Mouse (Mus musculus) neural tube, embryonic 14.5 days (tissue): ENCODE data around the gene Bik. TPM values are rescaled to one million over a fixed set of nuclear protein-coding genes. Genes with fewer than 3 reads are reported as not detected.
A peak's percentile ranks its signal among the peaks of the same experiment; 100 is the strongest.

Experiments
- ATAC-seq: fragments of 200-750 bp; cut with Nextera tagmentation; 2 replicates; pipeline ENCODE4 v1.8.0; 2017; ENCODE audit warnings: low read depth, mild to moderate bottlenecking, moderate TSS enrichment, moderate library complexity
- H3K27ac ChIP-seq: fragments of 300-500 bp; sonication (generic); 2 replicates; pipeline ENCODE4 v1.5.1; 2014; ENCODE audit warnings: low read depth, mild to moderate bottlenecking, control low read depth, low read length, moderate library complexity, mixed read lengths
- H3K27me3 ChIP-seq: fragments of 300-500 bp; sonication (generic); 2 replicates; pipeline ENCODE4 v1.6.1; 2014; ENCODE audit warnings: low read length; ENCODE audit not compliant: control insufficient read depth, insufficient read depth
- H3K36me3 ChIP-seq: fragments of 300-500 bp; sonication (generic); 2 replicates; pipeline ENCODE4 v1.6.1; 2014; ENCODE audit warnings: low read length, mixed read lengths; ENCODE audit not compliant: control insufficient read depth, insufficient read depth
- H3K4me1 ChIP-seq: fragments of 300-500 bp; sonication (generic); 2 replicates; pipeline ENCODE4 v1.6.1; 2014; ENCODE audit warnings: low read length; ENCODE audit not compliant: control insufficient read depth, insufficient read depth
- H3K4me2 ChIP-seq: fragments of 300-500 bp; sonication (generic); 2 replicates; pipeline ENCODE4 v1.6.1; 2014; ENCODE audit warnings: mild to moderate bottlenecking, low read depth, low read length, control low read depth
- H3K4me3 ChIP-seq: fragments of 300-500 bp; sonication (generic); 2 replicates; pipeline ENCODE4 v1.5.1; 2014; ENCODE audit warnings: low read depth, low read length, control low read depth, mixed read lengths
- H3K9ac ChIP-seq: fragments of 300-500 bp; sonication (generic); replicated peaks from 2 replicates; pipeline ENCODE4 v1.6.1; 2014; ENCODE audit warnings: low read depth, mild to moderate bottlenecking, control low read depth, low read length, mixed read lengths
- H3K9me3 ChIP-seq: fragments of 300-500 bp; sonication (generic); 2 replicates; pipeline ENCODE4 v1.6.1; 2016; ENCODE audit warnings: low read length; ENCODE audit not compliant: control insufficient read depth
- WGBS: fragments of 180-500 bp; shearing (Covaris S2); extraction: QIAGEN DNeasy Blood & Tissue Kit; methylation state at CpG from one replicate; pipeline ENCODE4 v1.1.7; 2014; 5-methylcytosine and 5-hydroxymethylcytosine counted together
- polyA plus RNA-seq: library from polyadenylated mRNA; unstranded; fragments of >200 nt; fragmentation: Nextera tagmentation; extraction: Ambion mirVana; gene quantifications from 2 replicates; pipeline ENCODE4 v1.2.1, GENCODE M21; 2014

Gene Bik
- polyA plus RNA-seq, 1 experiment from 2014 or later: 0.52 TPM

DNA sequence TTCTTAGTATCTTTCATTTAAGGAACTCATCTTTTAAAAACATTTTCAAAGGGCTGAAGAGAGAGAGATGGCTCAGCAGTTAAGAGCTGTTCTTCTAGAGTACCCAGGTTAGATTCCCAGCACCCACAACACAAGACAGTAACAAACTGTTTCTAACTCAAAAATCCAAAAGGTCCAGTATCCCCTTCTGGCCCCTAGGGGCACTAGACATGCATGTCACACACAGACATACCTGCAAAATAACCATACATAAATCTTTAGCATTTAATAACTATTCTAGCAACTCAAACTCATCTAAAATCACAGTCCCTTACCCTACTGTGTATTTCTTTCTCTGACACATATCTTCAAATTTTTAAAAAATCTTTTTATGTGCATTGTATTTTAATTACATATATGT, 27.2 kb downstream of the Bik start:
- no peak overlapping the region for H3K9ac ChIP-seq
- H3K36me3 ChIP-seq: peaks cover 14% of the 10 kb centered on the region
- H3K4me1 ChIP-seq: 0 out of 2 replicates have a peak, but pooled peaks cover 5% of the 10 kb centered on the region
- no peak for ATAC-seq
- H3K4me3 ChIP-seq: no peak overlapping the region
- H3K27me3 ChIP-seq: no peaks in the 10 kb centered on the region
- H3K27ac ChIP-seq: no peak overlapping the region
- H3K9me3 ChIP-seq: no peaks in the 10 kb centered on the region
- H3K4me2 ChIP-seq: no peak overlapping the region

DNA sequence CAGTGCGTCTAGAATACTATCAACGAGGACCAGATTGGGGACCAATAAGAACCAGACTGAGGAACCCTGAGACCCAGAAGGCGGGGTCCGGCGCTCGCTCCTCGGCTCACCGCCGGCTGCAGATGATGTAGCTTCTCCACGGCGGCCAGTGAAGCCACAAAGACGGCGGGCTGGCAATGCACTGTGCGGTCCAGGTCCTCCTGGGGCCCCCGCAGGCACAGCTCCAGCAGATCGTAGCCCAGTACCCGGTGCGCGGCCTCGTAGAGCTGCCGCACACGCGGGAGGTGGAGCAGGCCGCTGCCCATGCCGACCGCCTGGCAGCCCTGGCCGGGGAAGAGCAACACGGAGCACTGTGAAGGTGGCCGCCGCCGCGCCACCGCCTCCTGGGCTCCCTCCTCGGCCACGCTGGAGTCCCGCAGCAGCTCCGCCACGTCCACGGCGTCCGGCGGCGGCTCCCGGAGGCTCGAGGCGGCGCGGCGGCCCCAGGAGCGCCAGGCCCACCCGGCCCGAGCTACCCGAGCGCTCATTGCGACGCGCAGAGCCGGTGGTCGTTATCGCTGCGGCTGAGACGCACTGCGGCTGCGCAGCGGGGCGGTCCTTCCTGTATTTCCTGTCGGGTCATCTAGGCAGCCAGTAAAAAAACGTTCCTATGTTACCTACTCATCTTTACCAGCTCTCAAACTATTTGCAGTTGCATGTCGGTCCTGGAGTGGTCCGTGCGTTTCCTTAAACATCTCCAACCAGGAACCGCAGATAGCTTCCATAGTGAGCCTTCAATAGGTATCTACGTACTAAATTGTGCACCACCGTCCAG, 28.7 kb downstream of the Bik start:
- no peaks in the 10 kb centered on the region for H3K9me3 ChIP-seq
- peak overlapping the region; percentile 87 for H3K4me3 ChIP-seq
- peak; percentile 93 for ATAC-seq
- peaks cover 4% of the 10 kb centered on the region; the same call in 1 of the 2 replicates for H3K36me3 ChIP-seq
- peak overlapping the region; percentile 70 for H3K4me2 ChIP-seq
- peak overlapping the region; percentile 97 for H3K9ac ChIP-seq
- no peaks in the 10 kb centered on the region for H3K27me3 ChIP-seq
- H3K27ac ChIP-seq: peak overlapping the region; percentile 93
- 0 out of 2 replicates have a peak, but pooled peaks cover 5% of the 10 kb centered on the region for H3K4me1 ChIP-seq
- under 1% methylated on average over 71 of the region's 74 CpGs for WGBS

DNA sequence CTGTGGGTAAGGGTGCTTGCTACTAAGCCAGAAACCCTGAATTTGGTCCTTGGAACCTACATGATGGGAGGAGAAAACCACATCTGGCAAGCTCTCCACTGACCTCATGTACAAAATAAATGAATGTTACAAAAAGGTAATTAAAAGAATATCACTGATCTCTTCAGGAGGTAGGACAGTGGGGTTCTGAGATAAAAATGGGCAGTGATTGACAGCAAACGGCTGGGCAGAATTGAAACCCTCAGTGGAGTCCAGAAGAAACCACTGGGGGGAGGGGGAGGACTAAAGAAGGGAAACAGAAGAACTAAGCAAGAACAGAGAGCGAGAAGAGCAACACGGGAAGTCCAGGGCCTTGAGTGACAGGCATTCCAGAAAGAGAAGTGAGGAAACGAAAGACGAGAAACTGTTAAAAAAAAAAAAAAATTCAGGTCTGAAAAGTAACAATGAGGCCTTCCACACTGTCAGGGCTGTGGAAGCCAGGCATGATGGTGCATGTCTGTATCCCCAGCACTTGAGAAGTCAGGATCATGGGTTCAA, 34.3 kb downstream of the Bik start:
- no peaks in the 10 kb centered on the region for H3K36me3 ChIP-seq
- H3K27me3 ChIP-seq: peaks cover 4% of the 10 kb centered on the region
- H3K9me3 ChIP-seq: no peaks in the 10 kb centered on the region
- no peak overlapping the region for H3K4me3 ChIP-seq
- 70% methylated on average over 5 of the region's 5 CpGs for WGBS
- no peak for ATAC-seq
- no peak overlapping the region for H3K27ac ChIP-seq
- H3K9ac ChIP-seq: no peak overlapping the region
- no peak overlapping the region for H3K4me2 ChIP-seq
- peaks cover 16% of the 10 kb centered on the region; the same call in 1 of the 2 replicates for H3K4me1 ChIP-seq

DNA sequence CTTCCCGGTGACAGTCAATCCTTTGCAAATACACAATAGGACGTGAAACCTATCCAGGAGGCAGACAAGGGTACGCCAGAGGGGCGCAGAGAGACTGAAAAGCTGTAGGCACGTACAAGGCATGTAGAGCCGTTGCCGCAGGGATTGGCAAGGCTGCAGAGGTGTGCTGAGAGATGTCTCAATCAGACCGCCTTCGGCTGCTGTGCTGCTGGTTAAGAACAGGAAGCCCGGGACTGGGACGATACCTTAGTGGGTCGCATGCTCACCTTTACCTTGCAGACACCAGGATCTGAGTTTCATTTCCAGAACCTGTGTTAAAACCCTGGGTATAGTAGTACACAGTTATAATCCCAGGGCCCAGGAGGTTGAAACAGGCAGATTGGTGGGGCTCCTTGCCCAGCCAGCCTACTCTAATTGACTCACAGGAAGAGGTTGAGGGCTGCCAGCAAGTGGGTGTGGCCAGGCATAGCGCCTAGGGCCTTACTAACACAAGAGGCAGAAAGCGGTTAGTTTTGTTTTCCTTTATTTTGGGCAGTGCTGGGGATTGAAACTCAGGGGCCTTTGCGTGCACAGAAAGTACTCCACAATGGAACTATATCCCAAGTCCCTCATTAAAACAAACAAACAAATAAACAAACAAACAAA, 36.1 kb downstream of the Bik start:
- H3K4me2 ChIP-seq: peak overlapping the region; percentile 64
- WGBS: 38% methylated on average over 15 of the region's 15 CpGs
- peak; percentile 21; the same call in 1 of the 2 replicates for ATAC-seq
- H3K9ac ChIP-seq: no peak overlapping the region
- peaks cover 4% of the 10 kb centered on the region for H3K27me3 ChIP-seq
- no peaks in the 10 kb centered on the region for H3K36me3 ChIP-seq
- H3K4me3 ChIP-seq: no peak overlapping the region
- peaks cover 14% of the 10 kb centered on the region; the same call in 1 of the 2 replicates for H3K4me1 ChIP-seq
- no peak overlapping the region for H3K27ac ChIP-seq
- H3K9me3 ChIP-seq: no peaks in the 10 kb centered on the region

DNA sequence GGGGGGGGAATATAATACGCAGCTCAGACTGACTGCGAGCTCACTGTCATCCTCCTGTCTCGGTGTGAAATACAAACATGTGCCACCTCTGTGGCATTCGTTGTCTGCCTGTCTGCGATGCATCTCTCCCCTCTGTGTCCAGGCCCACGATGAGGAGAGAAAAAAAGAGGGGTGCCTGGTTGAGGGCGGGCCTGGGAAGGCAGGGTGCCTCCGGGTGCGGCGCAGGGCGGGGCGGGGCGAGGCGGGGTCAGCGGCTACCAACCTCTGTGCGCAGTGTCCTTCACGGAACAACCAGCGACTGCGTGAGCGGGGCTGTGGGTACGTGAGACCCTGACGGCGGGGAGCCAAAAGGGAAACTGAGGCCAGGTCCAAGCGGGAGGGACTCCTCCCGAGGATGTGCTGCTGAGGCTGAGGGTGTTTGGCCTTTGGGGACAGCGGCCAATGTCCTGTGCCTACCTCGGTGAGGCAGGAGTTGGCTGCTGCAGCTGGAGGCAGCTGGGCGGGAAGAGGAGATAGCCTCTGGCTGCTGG, 36.7 kb downstream of the Bik start, which contains the start of the genes Tspo and Mcat:
TSS of gene Tspo (plus strand) at position 266 of the 530 bp plus-strand sequence.
TSS of gene Mcat (minus strand) at position 461 of the 530 bp plus-strand sequence.
- no peak for ATAC-seq
- peak within 1 kb of the TSS; percentile 64 for H3K4me2 ChIP-seq
- no peak within 1 kb of the TSS for H3K27ac ChIP-seq

GRCm38 (mm10) chr15:83563857-83564651, 37.4 kb downstream of the Bik start:
- peak overlapping the region; percentile 52 for H3K9ac ChIP-seq
- WGBS: 2% methylated on average over 27 of the region's 27 CpGs
- no peak for ATAC-seq

More for the DNA sequence above, 36.7 kb downstream of the Bik start, which contains the start of the genes Tspo and Mcat:
- H3K4me1 ChIP-seq: peaks cover 14% of the 10 kb centered on the region; the same call in 1 of the 2 replicates
- H3K27me3 ChIP-seq: peaks cover 4% of the 10 kb centered on the region
- H3K4me3 ChIP-seq: peak within 1 kb of the TSS; percentile 25
- WGBS: under 1% methylated on average over 28 of the region's 28 CpGs
- H3K36me3 ChIP-seq: no peaks in the 10 kb centered on the region
- H3K9ac ChIP-seq: peak within 1 kb of the TSS; percentile 52
- H3K9me3 ChIP-seq: no peaks in the 10 kb centered on the region

DNA sequence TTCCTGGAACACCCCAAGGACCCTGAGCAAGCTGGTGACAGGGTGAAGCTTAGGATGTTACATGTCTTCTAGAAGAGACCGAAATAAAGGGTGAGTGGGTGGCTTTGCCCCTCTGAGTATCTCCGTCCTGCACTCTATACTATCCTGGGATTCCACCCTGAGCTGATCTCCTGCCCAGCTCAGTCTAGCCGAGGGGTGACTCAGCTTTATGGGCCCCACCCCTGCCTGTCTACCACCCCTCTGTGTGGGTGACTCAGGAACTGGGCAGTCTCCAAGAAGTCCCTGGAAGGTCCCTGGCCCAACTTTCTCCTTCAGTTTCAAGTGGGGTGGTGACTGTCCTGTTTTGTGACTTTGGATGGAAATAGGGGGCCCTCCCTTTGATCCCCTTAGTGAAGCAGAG, 38.8 kb downstream of the Bik start:
- ATAC-seq: no peak
- Histone ChIP-seq H3K27ac (no peak overlapping the region), H3K27me3 (peaks cover 4% of the 10 kb centered on the region), H3K4me3 (no peak overlapping the region), H3K4me2 (no peak overlapping the region), H3K4me1 (peaks cover 14% of the 10 kb centered on the region; the same call in 1 of the 2 replicates), H3K9me3 (no peaks in the 10 kb centered on the region), H3K9ac (no peak overlapping the region), H3K36me3 (no peaks in the 10 kb centered on the region)
- 87% methylated on average over 3 of the region's 3 CpGs for WGBS

More at GRCm38 (mm10) chr15:83563857-83564651, 37.4 kb downstream of the Bik start:
- H3K4me2 ChIP-seq: peak overlapping the region; percentile 64
- peak overlapping the region; percentile 25 for H3K4me3 ChIP-seq
- H3K4me1 ChIP-seq: peaks cover 14% of the 10 kb centered on the region; the same call in 1 of the 2 replicates
- H3K27me3 ChIP-seq: peaks cover 4% of the 10 kb centered on the region
- no peaks in the 10 kb centered on the region for H3K9me3 ChIP-seq
- H3K36me3 ChIP-seq: no peaks in the 10 kb centered on the region
- H3K27ac ChIP-seq: no peak overlapping the region

GRCm38 (mm10) chr15:83566006-83566405, 39.3 kb downstream of the Bik start:
- no peak overlapping the region for H3K4me2 ChIP-seq
- H3K27ac ChIP-seq: no peak overlapping the region
- H3K9me3 ChIP-seq: no peaks in the 10 kb centered on the region
- H3K4me1 ChIP-seq: peaks cover 14% of the 10 kb centered on the region; the same call in 1 of the 2 replicates
- peaks cover 4% of the 10 kb centered on the region for H3K27me3 ChIP-seq
- no peak overlapping the region for H3K9ac ChIP-seq
- no peaks in the 10 kb centered on the region for H3K36me3 ChIP-seq
- H3K4me3 ChIP-seq: no peak overlapping the region
- 81% methylated on average over 5 of the region's 5 CpGs for WGBS
- ATAC-seq: no peak
